Mouse (Mus musculus) brain, adult 2 months (tissue): ENCODE results near the gene Dcaf4.

ENCODE experiments used
- DNase-seq: peaks from one replicate; pipeline ENCODE4 v3.0.0; 2011; ENCODE audit warnings: low read depth, low spot score

Gene Dcaf4

DNA sequence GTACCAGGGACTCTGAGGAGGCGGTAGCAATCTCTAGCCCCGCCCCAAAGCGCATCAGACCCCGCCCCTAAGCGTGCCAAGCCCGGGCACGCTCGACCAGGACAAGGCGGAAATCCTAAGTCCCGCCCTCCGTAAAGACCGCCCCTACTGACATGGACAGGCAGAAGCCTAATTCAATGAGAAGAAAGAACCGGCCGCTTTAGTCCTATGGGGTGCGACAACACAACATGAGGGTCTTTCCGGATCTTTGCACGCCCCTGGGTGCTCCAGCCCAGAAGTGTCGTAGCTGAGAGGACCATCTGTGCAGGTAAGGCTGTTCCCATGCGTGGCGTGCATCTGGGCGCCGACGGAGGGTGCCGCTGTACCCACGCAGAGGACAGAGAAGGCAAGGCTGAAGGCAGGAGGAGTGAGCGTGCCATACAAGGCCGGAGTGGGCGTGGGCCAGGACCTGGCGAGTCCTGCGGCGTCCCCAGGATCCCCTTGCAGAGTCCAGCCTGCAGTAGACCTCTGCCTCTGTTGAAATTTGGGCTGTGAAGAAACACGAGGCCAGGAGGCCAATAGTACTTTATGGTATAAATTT, at the start of gene Dcaf4:
TSS of gene Dcaf4 (plus strand) at position 156 of the 580 bp plus-strand sequence.
- DNase-seq = peak; percentile 97

DNA sequence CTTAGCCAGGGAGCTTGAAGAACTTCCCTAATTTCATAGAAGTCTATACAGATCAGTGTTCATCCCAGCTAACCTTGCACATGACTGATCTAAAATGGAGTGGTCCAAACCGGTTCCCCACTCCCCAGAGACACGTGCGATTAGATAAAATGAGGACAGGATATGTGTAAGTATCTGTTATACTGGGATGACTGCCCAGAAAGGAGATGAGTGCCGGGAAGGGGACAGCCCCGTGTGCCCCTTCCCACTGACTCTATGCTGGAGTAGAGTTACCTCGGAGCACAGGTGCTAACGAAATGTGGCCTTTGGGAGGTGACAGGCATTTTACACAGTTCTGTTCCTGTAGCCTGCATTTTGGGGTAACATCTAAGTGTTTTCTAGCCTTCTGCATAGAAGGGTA, 48.5 kb upstream of the Dcaf4 start:
- DNase-seq = no peak

DNA sequence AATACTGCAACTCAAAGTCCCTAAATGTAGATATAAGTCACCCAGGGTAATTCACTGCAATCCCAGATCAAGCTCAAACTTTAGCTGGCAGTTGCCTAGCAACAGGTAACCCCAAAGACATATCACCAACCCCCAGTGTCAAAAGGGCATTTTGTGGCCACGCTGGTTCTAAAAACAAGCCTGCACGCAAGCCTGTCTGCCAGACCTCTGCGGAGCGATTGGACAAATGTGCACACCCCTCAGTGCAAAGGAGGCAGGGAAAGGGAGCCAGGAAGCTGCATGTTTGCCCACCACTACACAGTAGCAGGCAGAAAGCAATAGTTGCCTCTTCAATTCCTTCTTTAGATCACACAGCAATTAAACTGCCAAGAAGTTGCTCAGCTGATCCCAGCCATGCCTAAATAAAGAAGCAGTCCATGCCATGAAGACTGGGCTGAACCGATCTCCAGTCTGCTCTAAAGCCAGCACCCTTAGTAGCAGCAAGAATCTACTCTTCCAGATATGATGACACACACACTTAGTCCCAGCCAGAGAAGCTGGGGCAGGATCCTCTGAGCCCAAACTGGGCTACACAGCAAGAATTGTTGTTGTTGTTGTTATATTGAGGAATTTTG, 46.2 kb upstream of the Dcaf4 start:
- peak; percentile 62 for DNase-seq

DNA sequence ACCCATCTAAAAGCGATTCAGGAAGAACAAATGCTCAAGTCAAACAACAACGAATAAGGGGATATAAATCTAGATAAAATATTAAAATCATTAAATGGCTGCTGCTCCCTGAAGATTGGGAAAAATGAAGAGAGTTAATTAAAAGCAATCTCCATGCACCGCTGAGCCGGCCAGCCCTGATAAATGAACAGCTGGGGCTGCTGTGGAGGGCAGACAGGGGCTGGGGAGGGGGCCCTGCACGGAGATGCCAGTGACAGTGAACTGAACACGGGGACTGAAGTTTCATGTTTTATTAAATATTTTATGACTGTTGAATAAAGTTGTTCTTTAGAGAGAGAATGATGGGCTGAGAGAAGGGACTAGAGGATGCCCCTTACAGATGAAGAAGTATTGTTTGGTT, 44.8 kb upstream of the Dcaf4 start:
- DNase-seq = no peak

DNA sequence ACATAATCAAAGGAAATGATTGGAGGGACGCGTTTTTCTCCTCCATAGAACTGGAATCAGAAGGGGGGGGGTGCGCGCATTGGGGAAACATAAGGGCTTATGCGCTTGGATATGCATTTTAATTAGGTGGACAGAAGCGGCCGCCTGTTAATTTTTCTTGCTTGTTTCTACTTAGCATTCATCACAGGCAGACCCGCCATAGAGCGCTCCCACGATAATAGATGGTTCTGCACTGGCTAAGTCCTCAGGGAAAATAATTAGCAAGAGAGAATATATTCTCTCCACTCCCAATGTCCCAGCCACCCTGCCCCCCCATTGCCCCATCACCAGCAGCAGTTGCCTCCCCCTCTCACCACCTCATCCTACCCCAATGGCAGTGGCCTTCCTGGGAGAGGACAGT, 44.0 kb upstream of the Dcaf4 start:
- no peak for DNase-seq

DNA sequence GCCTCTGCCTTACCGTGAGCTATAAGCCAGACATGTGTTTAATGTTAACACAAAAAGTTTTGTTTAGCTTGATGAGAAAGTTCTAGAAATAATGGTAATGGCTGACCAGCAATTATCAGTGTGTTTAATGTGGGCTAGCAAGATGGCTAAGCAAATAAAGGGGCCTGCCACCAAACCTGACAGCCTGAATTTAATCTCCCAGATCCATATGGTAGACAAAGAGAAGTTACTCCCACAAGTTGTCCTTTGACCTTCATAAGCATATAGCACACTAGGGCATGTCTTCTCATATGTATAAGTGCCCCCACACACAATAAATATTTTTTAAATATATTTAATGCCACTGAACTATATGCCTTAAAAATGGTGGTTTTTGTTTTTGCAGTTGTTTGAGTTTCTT, 41.1 kb upstream of the Dcaf4 start:
- DNase-seq = no peak

DNA sequence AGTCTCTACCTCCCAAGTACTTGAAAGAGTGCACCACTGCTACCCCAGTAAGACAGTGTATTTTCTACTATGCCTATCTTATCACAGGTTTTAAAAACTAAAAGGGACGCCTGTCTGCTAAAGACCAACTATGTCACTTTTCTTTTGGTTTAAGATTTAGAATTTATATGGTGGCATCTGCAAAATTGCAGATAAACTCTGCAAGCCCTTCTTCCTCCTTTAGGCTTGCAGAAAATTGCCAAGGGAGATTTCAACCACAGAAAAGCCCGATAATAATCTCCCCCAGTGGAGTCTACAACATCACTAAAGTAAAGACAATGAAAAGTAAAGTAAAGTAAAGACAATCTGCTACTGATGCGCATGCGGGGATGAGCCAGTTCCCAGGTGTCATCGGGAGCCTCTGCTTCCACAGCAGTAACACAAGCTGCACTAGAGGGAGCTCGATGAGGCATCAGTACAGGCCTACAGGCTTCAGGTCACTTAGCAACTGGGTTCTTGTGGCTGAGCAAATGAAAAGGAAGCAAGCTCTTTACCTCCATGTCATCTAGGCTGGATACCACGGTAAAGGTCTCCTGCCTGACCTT, 40.4 kb upstream of the Dcaf4 start:
- DNase-seq = no peak

DNA sequence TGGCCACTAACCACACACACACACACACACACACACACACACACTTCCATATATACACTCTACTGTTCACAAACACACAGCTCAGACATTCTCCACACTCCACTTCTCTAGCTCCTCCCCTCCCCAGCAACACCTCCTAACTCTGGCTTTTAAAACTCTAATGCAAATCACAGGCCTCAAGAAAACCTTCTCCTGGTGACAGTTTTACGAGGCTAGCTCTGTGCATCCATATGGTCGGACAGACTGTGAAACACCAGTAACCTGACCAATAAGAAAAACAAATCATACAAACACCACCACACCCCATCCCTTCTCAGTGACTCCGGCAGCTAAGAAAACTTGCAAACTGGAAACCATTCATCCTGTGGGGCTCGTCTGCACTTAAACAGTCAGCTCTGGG, 38.8 kb upstream of the Dcaf4 start:
- no peak for DNase-seq

DNA sequence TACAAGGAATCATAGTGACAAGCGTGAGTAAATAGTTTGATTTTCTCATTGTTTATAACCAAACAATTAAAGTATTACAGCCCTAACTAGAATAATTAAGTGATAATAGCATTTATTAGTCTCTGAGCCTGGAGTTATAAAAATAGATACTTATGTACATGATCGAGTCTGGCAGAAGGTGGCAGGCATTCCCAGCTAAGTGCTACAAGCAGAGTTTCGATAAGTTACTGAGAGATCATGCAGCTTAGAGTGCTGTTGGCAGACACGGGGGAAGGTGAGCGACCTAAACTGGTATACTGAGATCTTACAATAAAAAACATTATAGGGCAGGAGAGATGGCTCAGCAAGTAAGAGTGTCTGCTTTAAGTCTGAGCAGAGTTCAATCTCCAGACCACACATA, 36.6 kb upstream of the Dcaf4 start:
- no peak for DNase-seq

DNA sequence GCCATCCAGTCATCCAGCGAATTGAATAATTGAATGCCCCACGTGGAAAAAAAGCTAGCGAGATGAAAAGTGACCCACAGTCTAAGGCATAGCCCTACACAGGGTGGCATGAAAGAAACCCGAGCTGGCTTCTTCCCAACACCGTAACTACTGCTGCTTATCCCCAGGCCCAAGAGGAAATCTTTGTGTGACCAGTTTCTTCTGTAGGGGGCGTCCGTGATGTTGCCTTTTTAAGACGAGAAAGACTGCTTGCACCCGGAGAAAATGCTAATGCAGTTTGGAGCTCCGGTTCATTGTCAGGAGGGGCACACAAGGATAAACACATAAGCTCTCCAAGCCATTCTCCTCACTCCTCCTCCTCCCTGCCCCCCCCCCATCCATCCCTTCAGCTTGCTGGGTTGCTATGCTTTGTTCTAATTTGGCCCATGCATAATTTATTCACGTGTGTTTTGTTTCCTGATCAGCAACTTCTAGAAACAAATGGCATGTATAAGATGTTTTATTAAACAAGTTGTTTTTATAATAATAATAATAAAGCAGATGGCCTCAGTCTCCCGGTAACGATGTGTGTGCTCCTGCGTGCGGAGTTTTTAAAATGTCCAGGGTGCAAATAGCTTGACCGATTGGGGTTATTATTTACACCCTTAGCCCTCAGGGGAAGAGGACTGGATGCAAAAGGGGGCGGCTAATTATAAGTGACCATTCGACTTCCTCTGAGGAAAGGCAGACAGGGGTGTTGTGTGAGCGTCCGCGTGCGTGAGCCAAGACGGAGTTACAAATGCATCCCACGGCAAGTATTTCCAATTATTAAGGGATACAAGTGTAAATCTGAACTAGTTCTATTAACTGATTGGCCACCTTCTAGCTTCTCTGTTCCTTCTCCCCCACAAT, 35.2 kb upstream of the Dcaf4 start:
- peak; percentile 68 for DNase-seq

DNA sequence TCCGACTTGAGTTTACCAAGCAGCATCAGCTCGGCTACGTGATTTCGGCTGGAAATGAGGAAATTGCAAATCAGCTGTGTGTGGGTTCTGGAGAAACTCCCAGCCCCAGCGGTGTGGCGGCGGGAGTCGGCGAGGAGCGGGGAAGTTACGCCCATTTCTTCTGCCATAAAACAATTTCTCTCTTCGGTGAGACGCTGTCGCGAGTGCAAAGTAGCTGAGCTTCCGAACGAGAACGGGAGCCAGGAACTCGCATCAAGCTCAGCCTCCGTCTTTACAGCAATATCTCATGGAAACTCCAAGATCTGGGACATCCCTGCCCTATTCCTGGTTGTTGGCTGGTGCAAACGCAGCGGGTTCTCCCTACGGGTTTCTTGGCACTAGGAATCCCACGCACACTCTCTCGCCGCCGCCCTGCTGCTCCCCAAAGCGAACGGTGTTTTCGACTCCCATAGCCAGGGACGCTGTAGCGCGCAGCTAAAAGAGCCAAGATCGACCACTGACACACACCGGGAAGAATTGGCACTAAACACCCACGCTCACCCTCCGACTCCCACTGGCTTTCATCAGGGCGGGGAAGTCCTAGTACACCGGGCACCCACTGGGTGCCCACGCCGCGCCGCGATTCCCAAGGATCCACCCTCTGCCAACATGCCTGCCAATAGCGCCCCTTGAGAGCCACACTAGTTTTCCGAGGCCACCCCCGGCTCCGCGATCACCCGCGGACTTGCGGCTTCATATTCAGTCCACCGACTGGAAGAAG, 34.2 kb upstream of the Dcaf4 start:
- DNase-seq = peak; percentile 87

DNA sequence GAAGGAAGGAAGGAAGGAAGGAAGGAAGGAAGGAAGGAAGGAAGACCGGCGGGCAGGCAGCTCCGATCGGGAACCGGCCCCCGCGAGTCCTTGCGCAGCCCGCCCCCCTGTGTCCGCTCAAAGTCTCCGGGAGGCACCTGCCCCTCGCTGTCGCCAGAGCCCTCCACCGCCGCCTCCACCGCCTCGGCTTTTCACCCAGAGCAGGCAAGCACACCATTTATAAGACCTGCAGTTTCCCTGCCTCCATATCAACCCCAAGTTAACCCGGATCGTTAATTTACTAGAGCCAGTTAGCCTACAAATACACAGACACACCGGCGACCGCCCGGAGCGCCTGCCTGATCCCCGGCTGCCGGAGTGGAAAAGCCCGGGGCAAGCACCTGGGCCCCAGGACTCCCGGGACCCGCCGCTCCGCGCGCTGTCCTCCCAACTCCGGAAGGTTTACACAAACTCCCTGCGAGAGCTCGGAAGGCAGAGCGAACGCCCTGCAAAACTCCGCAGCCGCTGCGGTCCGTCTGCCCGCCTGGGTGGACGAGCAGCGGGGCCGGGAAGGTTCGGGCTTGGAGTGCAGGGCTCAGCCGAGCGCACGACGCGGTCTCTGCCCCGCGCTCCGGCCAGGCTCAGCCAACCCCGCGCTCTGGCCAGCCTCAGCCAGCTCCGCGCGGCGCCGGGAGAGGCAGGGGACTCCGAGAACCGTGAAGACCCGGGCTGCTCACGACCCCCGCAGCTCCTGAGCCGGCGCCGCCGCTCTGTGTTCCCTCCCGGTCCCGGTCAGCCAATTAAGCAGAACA, 33.4 kb upstream of the Dcaf4 start:
- peak; percentile 60 for DNase-seq

DNA sequence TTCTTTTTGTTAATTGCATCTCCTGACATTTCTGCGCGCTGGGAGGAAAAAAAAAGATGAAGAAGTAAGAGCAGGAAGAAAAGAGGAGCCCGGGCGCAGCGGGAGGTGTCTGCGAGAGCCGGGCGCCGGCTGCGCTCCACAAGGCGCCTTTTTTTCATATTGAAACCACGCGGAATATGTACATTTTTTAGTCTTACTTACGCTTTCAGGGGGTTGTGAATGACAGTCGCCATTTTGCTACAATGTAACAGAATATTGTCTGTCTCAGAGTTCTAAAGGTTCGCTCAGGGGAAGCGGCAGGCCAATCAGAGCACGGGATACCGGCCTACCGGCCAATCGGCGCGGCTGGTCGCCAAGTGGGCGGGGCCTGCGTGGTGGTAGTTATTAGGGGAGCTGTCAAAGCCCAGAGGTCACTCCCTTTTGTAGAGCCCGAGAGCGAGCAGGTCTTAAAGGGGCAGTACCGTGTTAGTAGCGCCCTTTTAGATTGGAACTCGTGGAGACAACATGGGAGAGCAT, 32.7 kb upstream of the Dcaf4 start, which contains the start of gene Dpf3:
TSS of gene Dpf3 (minus strand) at position 241 of the 516 bp plus-strand sequence.
- peak; percentile 98 for DNase-seq

DNA sequence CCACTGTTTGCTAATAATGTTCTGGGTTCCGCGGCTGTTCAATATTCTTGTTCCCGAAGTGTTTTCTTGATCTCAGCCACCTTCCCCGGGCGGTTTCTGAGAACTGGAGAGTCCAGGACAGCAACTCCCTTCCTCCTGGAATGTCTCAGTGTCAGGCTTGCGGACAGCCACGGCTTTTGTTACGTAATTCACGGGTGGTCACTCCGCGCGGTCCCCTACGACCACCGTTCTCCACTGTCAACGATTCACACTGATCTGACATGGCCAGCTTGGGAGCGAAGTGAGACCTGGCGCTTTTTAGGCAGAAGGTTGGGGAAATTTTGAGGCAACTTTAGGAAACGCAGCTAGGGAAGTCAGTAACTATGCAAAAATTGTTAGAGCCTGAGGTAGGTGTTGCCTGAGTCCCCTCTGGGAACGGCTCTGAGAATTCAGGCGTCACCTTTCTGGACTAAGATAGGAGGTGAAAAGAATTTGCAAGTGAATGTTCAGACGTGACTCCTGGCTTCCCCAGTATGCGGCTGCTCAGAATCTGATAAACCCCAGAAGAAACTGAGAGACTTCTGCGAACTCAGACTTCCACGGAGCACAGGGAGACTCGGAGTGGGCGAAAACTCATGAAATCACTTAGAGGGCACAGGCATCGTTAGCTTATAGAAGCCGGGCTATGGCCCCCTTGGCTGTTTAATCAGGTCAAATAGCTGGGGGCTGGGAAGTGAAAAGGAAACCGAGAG, 31.9 kb upstream of the Dcaf4 start:
- DNase-seq = peak; percentile 37

DNA sequence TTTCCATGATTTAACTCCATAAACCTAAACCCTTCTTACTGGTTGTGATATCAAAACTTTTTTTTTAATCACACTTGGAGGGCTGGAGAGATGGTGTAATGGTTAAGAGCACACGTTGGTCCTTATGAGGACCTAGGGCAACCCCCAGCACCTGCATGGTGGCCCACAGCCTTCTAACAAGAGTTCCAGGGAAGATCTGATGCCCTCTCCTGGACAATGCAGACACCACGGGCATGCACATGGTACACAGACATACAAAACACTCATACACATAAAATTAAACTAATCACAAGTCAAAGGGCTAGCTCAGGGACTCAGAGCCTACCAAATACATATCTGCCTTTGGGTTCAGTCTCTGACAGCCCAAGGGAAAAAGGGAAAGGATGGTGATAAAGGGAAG, 30.5 kb upstream of the Dcaf4 start:
- peak; percentile 29 for DNase-seq

DNA sequence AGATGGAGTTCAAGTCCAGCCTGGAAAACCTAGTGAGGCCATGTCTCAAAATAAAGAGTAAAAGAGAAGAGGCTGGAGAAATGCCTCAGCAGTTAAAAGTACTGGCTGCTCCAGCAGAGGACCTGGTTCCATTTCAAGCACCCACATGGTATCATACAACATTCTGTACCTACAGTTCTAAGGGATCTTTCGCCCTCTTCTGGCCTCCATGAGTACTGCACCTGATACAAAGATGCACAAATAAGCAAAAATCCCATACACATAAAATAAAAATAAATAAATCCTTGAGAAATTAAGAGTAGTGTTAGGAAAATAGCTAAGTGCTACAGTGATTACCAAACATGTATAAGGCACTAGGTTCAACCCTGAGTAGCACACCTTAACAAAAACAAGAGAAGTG, 28.7 kb upstream of the Dcaf4 start:
- no peak for DNase-seq

DNA sequence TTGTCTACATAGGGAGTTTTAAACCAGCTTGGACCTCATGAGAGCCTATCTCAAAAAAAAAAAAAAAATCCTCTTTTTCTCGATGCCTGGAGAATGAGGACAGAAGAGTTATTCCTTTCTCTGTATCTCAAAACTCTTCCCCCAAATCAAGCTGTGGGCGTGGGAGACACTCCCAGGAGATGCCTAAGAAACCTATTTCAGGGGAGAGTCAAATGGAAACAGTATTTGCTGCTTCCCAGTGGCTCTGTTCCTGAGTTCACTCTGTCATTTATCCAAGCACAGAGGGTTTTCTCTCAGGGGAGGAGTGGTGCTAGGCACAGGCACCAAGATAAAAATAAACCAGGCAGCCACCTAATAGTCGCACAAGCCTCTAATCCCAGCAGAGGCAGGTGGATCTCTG, 27.5 kb upstream of the Dcaf4 start:
- peak; percentile 35 for DNase-seq

DNA sequence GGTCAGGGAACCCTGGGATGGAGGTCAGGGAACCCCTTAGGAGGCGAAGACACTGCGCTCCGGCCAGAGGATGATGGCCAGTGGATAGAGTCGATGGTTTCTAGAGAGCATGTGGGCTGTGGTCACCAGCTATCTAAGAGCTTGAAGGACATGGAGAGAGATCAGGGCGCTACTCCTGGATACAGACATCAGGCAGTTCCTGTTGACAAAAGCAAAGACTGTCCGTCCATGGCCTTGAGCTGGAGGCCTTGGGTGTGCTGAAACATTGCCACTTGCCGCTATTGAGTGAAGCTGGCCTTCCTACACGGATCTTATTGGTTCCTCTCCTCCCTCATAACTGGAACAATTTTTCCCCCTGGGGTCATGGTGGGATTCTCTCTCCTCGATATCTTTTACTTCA, 26.1 kb upstream of the Dcaf4 start:
- DNase-seq = no peak

DNA sequence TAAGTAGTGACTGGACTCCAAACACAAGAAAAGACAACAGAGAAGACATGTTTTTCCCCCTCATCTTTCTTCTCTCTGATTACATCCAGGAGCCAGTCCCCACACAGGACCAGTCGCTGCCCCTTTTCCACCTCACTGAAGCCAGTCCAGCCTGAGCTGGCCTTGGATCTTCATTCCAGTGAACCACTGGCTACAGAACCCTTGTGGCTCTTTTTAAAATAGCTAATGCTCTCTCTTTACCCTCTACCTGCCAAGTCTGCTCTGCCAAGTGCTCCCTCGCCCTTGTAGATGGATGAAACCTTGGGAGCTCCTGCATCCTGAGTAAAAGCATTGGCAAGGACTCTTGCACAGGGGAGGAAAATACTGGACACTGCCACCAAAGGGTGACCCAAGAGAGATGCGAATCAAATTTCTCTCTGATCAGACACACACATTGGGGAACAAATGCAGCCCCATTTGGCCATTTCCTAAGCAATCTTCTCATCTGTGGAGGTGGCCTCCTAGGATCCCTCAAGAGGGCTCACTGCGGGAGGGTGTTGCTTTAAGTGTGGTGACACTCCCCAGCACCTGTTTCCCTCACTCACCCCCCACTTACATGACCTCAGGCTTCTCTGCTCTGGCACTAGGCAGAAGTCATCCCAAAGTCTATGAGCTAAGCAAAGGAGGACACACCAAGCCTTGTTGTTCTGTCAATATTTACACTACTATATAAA, 24.9 kb upstream of the Dcaf4 start:
- no peak for DNase-seq
